Mouse (Mus musculus): ENCODE results near the gene Vwa3b. TPM values are rescaled to one million over a fixed set of nuclear protein-coding genes. Genes with fewer than 3 reads are reported as not detected.

The Vwa3b gene
- polyA plus RNA-seq, 1 experiment from 2014 or later: 1.2 TPM

- Histone ChIP-seq H3K36me3 (ENCODE audit: control insufficient read depth, insufficient read depth) (no peaks in the 10 kb centered on the region), H3K27me3 (replicated peaks; ENCODE audit: control insufficient read depth, insufficient read depth, low read length) (no peaks in the 10 kb centered on the region), H3K4me1 (replicated peaks; ENCODE audit: control insufficient read depth, insufficient read depth, low read length) (no peaks in the 10 kb centered on the region), H3K9ac (ENCODE audit: low read depth, low read length) (no peak overlapping the region), H3K4me2 (replicated peaks; ENCODE audit: low read depth) (no peak overlapping the region), H3K27ac (ENCODE audit: low read depth, low read length) (no peak overlapping the region), H3K4me3 (ENCODE audit: low read depth, low read length) (no peak overlapping the region), H3K9me3 (ENCODE audit: control insufficient read depth) (no peaks in the 10 kb centered on the region)
- TF ChIP-seq CTCF (IDR thresholded peaks at IDR 0.05; ENCODE audit: low read depth): no peak
- WGBS: 69% methylated on average over 14 of the region's 14 CpGs
- no peak for ATAC-seq
Observed at GRCm38 (mm10) chr1:36986396-36987160, 39.8 kb upstream of the Vwa3b start.

GRCm38 (mm10) chr1:36987172-36988148 lies 38.9 kb upstream of the Vwa3b start:
- Histone ChIP-seq H3K4me3 (ENCODE audit: low read depth, low read length) (no peak overlapping the region), H3K36me3 (ENCODE audit: control insufficient read depth, insufficient read depth) (no peaks in the 10 kb centered on the region), H3K9ac (ENCODE audit: low read depth, low read length) (no peak overlapping the region), H3K9me3 (ENCODE audit: control insufficient read depth) (no peaks in the 10 kb centered on the region), H3K4me1 (replicated peaks; ENCODE audit: control insufficient read depth, insufficient read depth, low read length) (no peaks in the 10 kb centered on the region), H3K4me2 (replicated peaks; ENCODE audit: low read depth) (no peak overlapping the region), H3K27ac (ENCODE audit: low read depth, low read length) (no peak overlapping the region), H3K27me3 (replicated peaks; ENCODE audit: control insufficient read depth, insufficient read depth, low read length) (no peaks in the 10 kb centered on the region)
- TF ChIP-seq CTCF (IDR thresholded peaks at IDR 0.05; ENCODE audit: low read depth): no peak
- 78% methylated on average over 10 of the region's 10 CpGs for WGBS
- no peak for ATAC-seq

- no peak for TF ChIP-seq CTCF (IDR thresholded peaks at IDR 0.05; ENCODE audit: low read depth)
- H3K9me3 ChIP-seq (ENCODE audit: control insufficient read depth): no peaks in the 10 kb centered on the region
- H3K9ac ChIP-seq (ENCODE audit: low read depth, low read length): no peak overlapping the region
- no peaks in the 10 kb centered on the region for H3K36me3 ChIP-seq (ENCODE audit: control insufficient read depth, insufficient read depth)
- no peak for ATAC-seq
- H3K4me3 ChIP-seq (ENCODE audit: low read depth, low read length): no peak overlapping the region
- no peak overlapping the region for H3K27ac ChIP-seq (ENCODE audit: low read depth, low read length)
- no peaks in the 10 kb centered on the region for H3K4me1 ChIP-seq (replicated peaks; ENCODE audit: control insufficient read depth, insufficient read depth, low read length)
- H3K4me2 ChIP-seq (replicated peaks; ENCODE audit: low read depth): no peak overlapping the region
- no peaks in the 10 kb centered on the region for H3K27me3 ChIP-seq (replicated peaks; ENCODE audit: control insufficient read depth, insufficient read depth, low read length)
- WGBS: 83% methylated on average over 6 of the region's 6 CpGs
Observed at GRCm38 (mm10) chr1:36988161-36988560, 38.2 kb upstream of the Vwa3b start.

- Histone ChIP-seq H3K4me2 (replicated peaks; ENCODE audit: low read depth) (no peak overlapping the region), H3K4me1 (replicated peaks; ENCODE audit: control insufficient read depth, insufficient read depth, low read length) (no peaks in the 10 kb centered on the region), H3K4me3 (ENCODE audit: low read depth, low read length) (no peak overlapping the region), H3K27ac (ENCODE audit: low read depth, low read length) (no peak overlapping the region), H3K9ac (ENCODE audit: low read depth, low read length) (no peak overlapping the region), H3K36me3 (ENCODE audit: control insufficient read depth, insufficient read depth) (no peaks in the 10 kb centered on the region), H3K9me3 (ENCODE audit: control insufficient read depth) (no peaks in the 10 kb centered on the region), H3K27me3 (replicated peaks; ENCODE audit: control insufficient read depth, insufficient read depth, low read length) (no peaks in the 10 kb centered on the region)
- 66% methylated on average over 6 of the region's 6 CpGs for WGBS
- no peak for TF ChIP-seq CTCF (IDR thresholded peaks at IDR 0.05; ENCODE audit: low read depth)
- ATAC-seq: no peak
Observed at GRCm38 (mm10) chr1:36988561-36988960, 37.8 kb upstream of the Vwa3b start.

- no peaks in the 10 kb centered on the region for H3K36me3 ChIP-seq (ENCODE audit: control insufficient read depth, insufficient read depth)
- H3K4me1 ChIP-seq (replicated peaks; ENCODE audit: control insufficient read depth, insufficient read depth, low read length): no peaks in the 10 kb centered on the region
- H3K4me2 ChIP-seq (replicated peaks; ENCODE audit: low read depth): no peak overlapping the region
- no peak overlapping the region for H3K4me3 ChIP-seq (ENCODE audit: low read depth, low read length)
- no peak for TF ChIP-seq CTCF (IDR thresholded peaks at IDR 0.05; ENCODE audit: low read depth)
- H3K27me3 ChIP-seq (replicated peaks; ENCODE audit: control insufficient read depth, insufficient read depth, low read length): no peaks in the 10 kb centered on the region
- no peak overlapping the region for H3K27ac ChIP-seq (ENCODE audit: low read depth, low read length)
- no peaks in the 10 kb centered on the region for H3K9me3 ChIP-seq (ENCODE audit: control insufficient read depth)
- no peak for ATAC-seq
- H3K9ac ChIP-seq (ENCODE audit: low read depth, low read length): no peak overlapping the region
- 88% methylated on average over 5 of the region's 5 CpGs for WGBS
Observed at GRCm38 (mm10) chr1:36994296-36994695, 32.1 kb upstream of the Vwa3b start.

GRCm38 (mm10) chr1:36995760-36996159 lies 30.6 kb upstream of the Vwa3b start:
- Histone ChIP-seq H3K27ac (ENCODE audit: low read depth, low read length) (no peak overlapping the region), H3K36me3 (ENCODE audit: control insufficient read depth, insufficient read depth) (no peaks in the 10 kb centered on the region), H3K27me3 (replicated peaks; ENCODE audit: control insufficient read depth, insufficient read depth, low read length) (no peaks in the 10 kb centered on the region), H3K9me3 (ENCODE audit: control insufficient read depth) (no peaks in the 10 kb centered on the region), H3K9ac (ENCODE audit: low read depth, low read length) (no peak overlapping the region), H3K4me1 (replicated peaks; ENCODE audit: control insufficient read depth, insufficient read depth, low read length) (no peaks in the 10 kb centered on the region), H3K4me3 (ENCODE audit: low read depth, low read length) (no peak overlapping the region), H3K4me2 (replicated peaks; ENCODE audit: low read depth) (no peak overlapping the region)
- no peak for TF ChIP-seq CTCF (IDR thresholded peaks at IDR 0.05; ENCODE audit: low read depth)
- ATAC-seq: no peak
- 54% methylated on average over 6 of the region's 6 CpGs for WGBS

All from intestine, postnatal 0 days (tissue).